Mouse (Mus musculus) lung, postnatal 0 days (tissue): Measurements from ENCODE around the gene Tob2. TPM values are rescaled to one million over a fixed set of nuclear protein-coding genes. Genes with fewer than 3 reads are reported as not detected.

Experiments used
- ATAC-seq: fragments of 200-750 bp; cut with Nextera tagmentation; 2 replicates; pipeline ENCODE4 v1.8.0; 2017; ENCODE audit warnings: moderate library complexity
- DNase-seq: peaks from one replicate; pipeline ENCODE4 v3.0.0-alpha.2; 2016; ENCODE audit warnings: low spot score
- H3K27ac ChIP-seq: fragments of 300-500 bp; sonication (generic); 2 replicates; pipeline ENCODE4 v1.5.1; 2014; ENCODE audit warnings: antibody characterized with exemption, mild to moderate bottlenecking, low read length, mixed read lengths
- H3K27me3 ChIP-seq: fragments of 300-500 bp; sonication (generic); replicated peaks from 2 replicates; pipeline ENCODE4 v1.6.1; 2014; ENCODE audit warnings: low read length, mixed read lengths; ENCODE audit not compliant: insufficient read depth
- H3K36me3 ChIP-seq: fragments of 300-500 bp; sonication (generic); 2 replicates; pipeline ENCODE4 v1.6.1; 2014; ENCODE audit warnings: low read length, mixed read lengths; ENCODE audit not compliant: insufficient read depth
- H3K4me1 ChIP-seq: fragments of 300-500 bp; sonication (generic); 2 replicates; pipeline ENCODE4 v1.6.1; 2014; ENCODE audit warnings: antibody characterized with exemption, low read depth, low read length, mixed read lengths; ENCODE audit not compliant: insufficient read depth
- H3K4me2 ChIP-seq: fragments of 300-500 bp; sonication (generic); replicated peaks from 2 replicates; pipeline ENCODE4 v1.6.1; 2014; ENCODE audit warnings: low read depth, mild to moderate bottlenecking, low read length, moderate library complexity, mixed read lengths
- H3K4me3 ChIP-seq: fragments of 300-500 bp; sonication (generic); 2 replicates; pipeline ENCODE4 v1.5.1; 2014; ENCODE audit warnings: low read depth, low read length
- H3K9ac ChIP-seq: fragments of 300-500 bp; sonication (generic); replicated peaks from 2 replicates; pipeline ENCODE4 v1.6.1; 2014; ENCODE audit warnings: low read depth, mild to moderate bottlenecking
- H3K9me3 ChIP-seq: fragments of 300-500 bp; sonication (generic); 2 replicates; pipeline ENCODE4 v1.6.1; 2016; ENCODE audit warnings: low read length, mixed read lengths
- CTCF ChIP-seq: IDR thresholded peaks from 2 replicates; pipeline ENCODE4 v1.5.1; 2016; ENCODE audit warnings: antibody characterized with exemption, mild to moderate bottlenecking
- EP300 ChIP-seq: IDR thresholded peaks from 2 replicates; pipeline ENCODE4 v1.6.1; 2016; ENCODE audit warnings: antibody characterized with exemption, mild to moderate bottlenecking, control low read depth
- WGBS: fragments of 180-500 bp; shearing (Covaris S2); extraction: QIAGEN DNeasy Blood & Tissue Kit; methylation state at CpG from one replicate; pipeline ENCODE4 v1.1.7; 2014; 5-methylcytosine and 5-hydroxymethylcytosine counted together
- polyA plus RNA-seq: library from polyadenylated mRNA; unstranded; fragments of >200 nt; fragmentation: Nextera tagmentation; extraction: Ambion mirVana; gene quantifications from 2 replicates; pipeline ENCODE4 v1.2.1, GENCODE M21; 2015

The Tob2 gene
- polyA plus RNA-seq, 1 experiment from 2014 or later: 30.0 TPM

DNA sequence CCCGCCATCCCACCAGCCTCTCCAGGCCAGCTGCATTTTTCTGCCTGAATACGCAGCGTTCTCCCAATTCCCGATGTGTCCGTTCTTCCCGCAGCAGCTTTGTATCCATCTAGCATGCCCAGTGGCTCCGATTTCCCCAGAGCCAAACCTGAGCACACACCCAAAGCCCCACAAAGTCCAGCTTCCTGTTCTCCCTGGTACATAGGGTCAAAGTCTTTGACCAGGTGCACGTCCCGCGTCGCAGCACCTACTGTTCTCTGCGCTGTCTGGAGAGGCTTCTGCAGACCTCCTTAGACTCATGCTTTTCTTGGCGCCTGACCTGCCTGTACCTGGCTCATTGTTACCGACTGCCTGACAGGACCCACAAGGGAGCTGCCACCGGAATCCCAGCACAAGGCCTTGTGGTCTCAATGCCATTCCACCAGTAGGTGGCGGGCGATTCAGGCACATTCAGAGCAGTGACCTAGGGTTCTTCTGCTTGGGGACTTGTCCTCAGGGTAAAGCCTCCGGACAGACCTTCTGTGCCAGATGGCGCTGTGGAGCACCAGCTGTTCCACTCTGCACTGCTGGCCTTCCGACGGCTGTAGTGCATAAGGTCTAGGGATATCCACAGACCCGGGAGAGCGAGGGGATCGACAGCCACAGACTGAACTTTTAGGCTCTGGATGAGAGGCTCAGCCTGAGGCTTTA is 27.3 kb downstream of the Tob2 start:
- peaks cover 3% of the 10 kb centered on the region; the same call in 1 of the 2 replicates for H3K36me3 ChIP-seq
- peak; percentile 88 for ATAC-seq
- H3K4me3 ChIP-seq: no peak overlapping the region
- no peaks in the 10 kb centered on the region for H3K9me3 ChIP-seq
- H3K4me2 ChIP-seq: no peak overlapping the region
- H3K27me3 ChIP-seq: no peaks in the 10 kb centered on the region
- WGBS: 16% methylated on average over 24 of the region's 24 CpGs
- H3K9ac ChIP-seq: no peak overlapping the region
- TF ChIP-seq EP300: no peak; the same call in 1 of the 2 replicates
- TF ChIP-seq CTCF: peak; percentile 100
- H3K27ac ChIP-seq: peak overlapping the region; percentile 26; the same call in 1 of the 2 replicates
- DNase-seq: peak; percentile 98
- H3K4me1 ChIP-seq: peaks cover 5% of the 10 kb centered on the region; the same call in 1 of the 2 replicates

DNA sequence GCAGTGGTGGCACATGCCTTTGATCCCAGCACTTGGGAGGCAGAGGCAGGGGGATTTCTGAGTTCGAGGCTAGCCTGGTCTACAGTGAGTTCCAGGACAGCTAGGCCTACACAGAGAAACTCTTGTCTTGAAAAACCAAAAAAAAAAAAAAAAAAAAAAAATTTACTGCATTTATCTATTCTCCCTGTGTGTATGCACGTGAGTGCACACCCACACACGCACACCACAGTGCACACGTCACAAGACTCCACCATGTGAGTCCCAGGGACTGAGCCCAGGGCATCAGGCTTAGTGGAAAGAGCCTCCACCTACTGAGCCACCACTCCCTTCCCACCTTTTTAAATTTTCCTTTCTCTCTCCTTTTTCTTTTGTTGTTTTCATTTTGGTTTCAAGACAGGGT is 28.1 kb downstream of the Tob2 start:
- no peak overlapping the region for H3K4me3 ChIP-seq
- WGBS: 84% methylated on average over 4 of the region's 4 CpGs
- no peak for ATAC-seq
- TF ChIP-seq EP300 (no peak), CTCF (no peak)
- no peak overlapping the region for H3K27ac ChIP-seq
- H3K4me2 ChIP-seq: no peak overlapping the region
- no peaks in the 10 kb centered on the region for H3K9me3 ChIP-seq
- no peaks in the 10 kb centered on the region for H3K4me1 ChIP-seq
- DNase-seq: no peak
- H3K27me3 ChIP-seq: no peaks in the 10 kb centered on the region
- H3K9ac ChIP-seq: no peak overlapping the region
- peaks cover 10% of the 10 kb centered on the region; the same call in 1 of the 2 replicates for H3K36me3 ChIP-seq

DNA sequence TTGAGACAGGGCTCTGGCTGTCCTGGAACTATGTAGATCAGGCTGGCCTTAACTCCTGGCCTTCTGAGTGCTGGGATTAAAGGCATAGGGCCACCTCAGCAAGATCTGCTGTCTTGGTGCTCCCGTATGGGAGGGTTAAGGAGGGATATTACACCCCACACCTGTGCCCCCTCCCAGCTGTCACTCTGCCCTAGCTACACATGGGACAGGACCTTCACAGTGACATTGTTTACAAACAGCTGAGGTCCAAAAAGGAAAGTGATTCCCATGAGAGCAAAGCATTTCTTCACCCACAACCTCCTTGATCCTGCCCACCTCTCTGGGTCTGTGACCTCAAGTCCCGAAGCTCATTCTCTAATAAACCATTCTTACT is 29.4 kb downstream of the Tob2 start:
- WGBS: 59% methylated on average over 2 of the region's 2 CpGs
- TF ChIP-seq CTCF: no peak
- no peak for TF ChIP-seq EP300
- Histone ChIP-seq H3K9ac (no peak overlapping the region), H3K4me1 (no peaks in the 10 kb centered on the region), H3K27me3 (no peaks in the 10 kb centered on the region), H3K4me2 (no peak overlapping the region), H3K4me3 (no peak overlapping the region), H3K9me3 (no peaks in the 10 kb centered on the region), H3K36me3 (peaks cover 15% of the 10 kb centered on the region; the same call in 1 of the 2 replicates), H3K27ac (no peak overlapping the region)
- no peak for DNase-seq
- ATAC-seq: no peak

DNA sequence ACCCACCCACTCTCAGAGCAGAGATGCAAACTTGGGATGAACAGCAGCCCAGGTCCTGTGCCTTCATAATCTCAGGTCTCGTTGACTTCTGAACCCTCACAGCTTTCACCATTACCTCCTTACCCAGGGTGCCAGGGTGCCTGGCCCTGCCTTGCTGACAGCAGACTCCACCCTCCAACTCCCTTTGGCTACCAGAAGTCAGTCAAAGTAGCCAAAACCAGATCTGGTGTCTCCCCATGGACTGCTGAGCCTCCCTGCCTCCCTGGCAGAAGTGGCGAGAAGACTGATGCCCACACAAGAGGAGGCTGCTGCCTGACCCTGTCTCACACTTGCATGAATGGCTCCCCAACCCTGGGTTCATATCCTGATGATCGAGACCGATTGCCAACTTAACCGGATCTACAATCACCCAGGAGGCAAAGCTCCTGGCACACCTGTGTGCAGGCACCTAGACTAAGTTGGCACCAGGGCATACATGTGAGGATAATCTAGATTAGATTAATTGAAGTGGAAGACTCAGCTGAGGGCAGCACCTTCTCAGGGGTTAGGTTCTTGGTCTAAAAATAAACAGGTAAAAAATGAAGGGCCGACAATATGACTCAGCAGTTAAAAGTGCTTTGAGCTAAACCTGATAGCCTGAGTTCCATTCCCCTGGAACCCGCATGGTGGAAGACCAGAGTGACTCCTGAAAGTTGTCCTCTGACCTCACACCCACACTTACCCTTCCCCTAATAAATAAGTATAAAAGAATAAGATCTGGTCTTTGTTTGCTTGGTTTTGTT is 30.0 kb downstream of the Tob2 start:
- DNase-seq (no peak), ATAC-seq (no peak)
- Histone ChIP-seq H3K27ac (no peak overlapping the region), H3K9ac (no peak overlapping the region), H3K9me3 (no peaks in the 10 kb centered on the region), H3K36me3 (peaks cover 17% of the 10 kb centered on the region; the same call in 1 of the 2 replicates), H3K27me3 (no peaks in the 10 kb centered on the region), H3K4me1 (no peaks in the 10 kb centered on the region), H3K4me3 (no peak overlapping the region), H3K4me2 (no peak overlapping the region)
- WGBS: 77% methylated on average over 7 of the region's 7 CpGs
- TF ChIP-seq CTCF (no peak), EP300 (no peak)

DNA sequence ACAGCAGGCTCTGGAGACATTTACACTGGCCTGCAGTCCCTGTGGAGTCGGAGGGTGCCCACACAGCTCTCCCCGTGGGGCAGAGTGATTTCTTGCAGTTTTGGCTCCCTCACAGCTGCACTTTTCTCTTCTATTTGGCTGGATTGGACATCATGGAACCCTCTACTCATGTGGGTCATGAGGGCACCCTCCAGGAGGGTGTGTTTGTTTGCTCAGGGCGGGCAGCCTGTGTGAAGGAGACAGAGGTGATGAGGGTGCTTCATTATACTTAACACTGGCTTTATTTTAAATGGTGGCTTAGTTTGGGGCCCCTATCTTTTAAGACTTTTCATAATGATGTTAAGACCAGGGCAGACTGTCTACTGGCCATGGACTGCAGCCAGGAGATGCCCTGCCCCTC is 33.8 kb downstream of the Tob2 start:
- no peak overlapping the region for H3K4me3 ChIP-seq
- no peaks in the 10 kb centered on the region for H3K27me3 ChIP-seq
- no peaks in the 10 kb centered on the region for H3K9me3 ChIP-seq
- peak; percentile 57 for ATAC-seq
- TF ChIP-seq EP300: 0 out of 2 replicates have a peak, but pooled peaks have one; percentile 15
- TF ChIP-seq CTCF: no peak
- H3K36me3 ChIP-seq: peaks cover 22% of the 10 kb centered on the region; the same call in 1 of the 2 replicates
- no peaks in the 10 kb centered on the region for H3K4me1 ChIP-seq
- H3K27ac ChIP-seq: no peak overlapping the region
- DNase-seq: no peak
- H3K4me2 ChIP-seq: no peak overlapping the region
- H3K9ac ChIP-seq: no peak overlapping the region
- 48% methylated on average over 3 of the region's 3 CpGs for WGBS

DNA sequence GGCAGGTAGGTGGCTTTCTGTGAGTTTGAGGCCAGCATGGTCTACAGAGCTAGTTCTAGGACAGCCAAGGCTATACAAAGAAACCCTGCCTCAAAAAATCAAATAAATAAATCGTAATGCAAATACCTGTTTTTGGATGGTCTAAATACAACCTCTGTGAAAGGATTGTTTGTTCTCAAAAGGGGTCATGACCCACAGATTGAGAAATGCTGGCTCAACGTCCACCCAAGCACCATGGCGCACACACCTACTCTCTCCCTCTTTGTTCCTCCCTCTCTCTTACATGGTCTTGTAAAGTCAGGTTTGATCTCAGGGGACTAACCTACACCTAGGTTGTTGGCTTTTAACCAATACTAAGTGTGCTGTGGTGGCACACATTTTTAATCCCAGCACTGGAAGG is 36.0 kb downstream of the Tob2 start:
- H3K9ac ChIP-seq: no peak overlapping the region
- ATAC-seq: no peak
- H3K27me3 ChIP-seq: no peaks in the 10 kb centered on the region
- peaks cover 22% of the 10 kb centered on the region; the same call in 1 of the 2 replicates for H3K36me3 ChIP-seq
- WGBS: 69% methylated on average over 3 of the region's 3 CpGs
- no peak overlapping the region for H3K4me3 ChIP-seq
- H3K4me2 ChIP-seq: no peak overlapping the region
- DNase-seq: no peak
- TF ChIP-seq EP300 (no peak), CTCF (no peak)
- H3K27ac ChIP-seq: no peak overlapping the region
- no peaks in the 10 kb centered on the region for H3K9me3 ChIP-seq
- no peaks in the 10 kb centered on the region for H3K4me1 ChIP-seq
